Mouse (Mus musculus) gastrocnemius, postnatal 10 days (tissue): ENCODE data around the gene St7. TPM values are rescaled to one million over a fixed set of nuclear protein-coding genes. Genes with fewer than 3 reads are reported as not detected.

ENCODE experiments used
- DNase-seq: peaks from one replicate; pipeline ENCODE4 v3.0.0; 2021; ENCODE audit warnings: mixed read lengths
- total RNA-seq, 2 experiments: library from RNA; stranded (reverse); gene quantifications; 2 replicates each; pipeline ENCODE4 v1.2.3; 2021

St7 gene
- total RNA-seq, 2 experiments from 2014 or later, result 15.2 to 15.4 TPM

- no peak for DNase-seq
Observed at GRCm38 (mm10) chr6:17947130-17947831, 254.5 kb downstream of the St7 start.

- no peak for DNase-seq
Observed at GRCm38 (mm10) chr6:17949103-17949502, 256.4 kb downstream of the St7 start.

GRCm38 (mm10) chr6:17951779-17952178, 259.0 kb downstream of the St7 start:
- no peak for DNase-seq

GRCm38 (mm10) chr6:17963455-17963854, 270.7 kb downstream of the St7 start:
- no peak for DNase-seq

- no peak for DNase-seq
Observed at GRCm38 (mm10) chr6:17968467-17969144, 275.9 kb downstream of the St7 start.

- no peak for DNase-seq
Observed at GRCm38 (mm10) chr6:17969815-17970214, 277.1 kb downstream of the St7 start.

GRCm38 (mm10) chr6:17971393-17971792, 278.7 kb downstream of the St7 start:
- DNase-seq, result no peak

GRCm38 (mm10) chr6:17974416-17974815, 281.7 kb downstream of the St7 start:
- no peak for DNase-seq

GRCm38 (mm10) chr6:17977165-17977564, 284.4 kb downstream of the St7 start:
- DNase-seq, result no peak

GRCm38 (mm10) chr6:17978324-17978723, 285.6 kb downstream of the St7 start:
- DNase-seq, result no peak

- no peak for DNase-seq
Observed at GRCm38 (mm10) chr6:17978881-17979280, 286.1 kb downstream of the St7 start.

GRCm38 (mm10) chr6:17979361-17979760, 286.6 kb downstream of the St7 start:
- no peak for DNase-seq

GRCm38 (mm10) chr6:17990173-17991028, 297.7 kb downstream of the St7 start:
- no peak for DNase-seq

GRCm38 (mm10) chr6:17991625-17992024, 298.9 kb downstream of the St7 start:
- peak; percentile 4 for DNase-seq

Other genes with a start within 250 kb of the St7 start
- 10 to 100 TPM in 1 of 2 experiments, 1 to 10 TPM in 1; 8.8 to 12.9 TPM for gene Met, start 229.1 kb upstream of the St7 start, total RNA-seq
- gene Capza2, start 56.7 kb upstream of the St7 start, total RNA-seq, result 100 to 1,000 TPM; 283 to 307 TPM